Mouse (Mus musculus): ENCODE data around the gene Dgka.
"Not testable (repeated sequence)": the region's sequence is repeated elsewhere in the genome, so short reads cannot be mapped to it uniquely, and the experiment has no call there.

Dgka gene

DNA sequence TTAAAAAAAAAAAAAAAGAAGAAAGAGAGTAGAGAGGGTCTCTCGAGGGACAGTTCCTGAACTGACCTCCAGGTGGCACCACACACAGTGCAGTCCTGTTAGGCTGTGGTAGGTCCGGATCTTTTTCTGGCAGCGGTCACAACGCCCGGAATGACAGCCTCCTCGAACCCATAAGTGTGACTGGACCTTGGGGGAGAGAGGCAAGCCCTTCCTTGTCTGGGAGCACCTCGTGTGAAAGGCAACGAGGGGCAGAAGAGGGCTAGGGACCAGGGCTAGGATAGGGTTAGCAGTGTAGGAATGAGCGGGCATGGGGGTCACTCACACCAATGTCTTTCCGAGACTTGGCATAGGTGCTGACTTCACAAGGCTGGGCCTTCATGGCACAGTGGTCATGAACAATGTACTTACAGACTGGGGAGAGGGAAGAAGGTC lies 13.6 kb downstream of the Dgka start:
- peak; percentile 90 to 92 for DNase-seq

DNA sequence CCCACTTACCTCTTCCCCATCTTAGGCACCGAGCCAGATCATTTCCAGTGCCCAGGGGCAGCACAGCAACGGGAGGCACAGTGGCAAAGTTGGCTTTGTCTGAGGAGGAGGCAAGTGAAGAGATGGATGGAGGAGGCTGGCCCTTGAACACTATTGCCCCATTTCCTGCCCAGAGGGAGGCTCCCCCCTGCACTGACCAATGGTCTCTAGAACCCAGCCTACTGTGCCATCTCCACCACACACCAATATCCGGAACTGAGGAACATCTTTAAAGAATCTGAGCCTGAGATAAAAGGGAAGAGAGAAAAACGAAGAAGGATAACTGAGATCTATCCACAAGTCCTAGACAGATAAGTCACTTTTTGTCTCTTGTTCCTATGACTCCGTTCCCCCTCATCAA lies 16.6 kb downstream of the Dgka start:
- DNase-seq, result no peak

DNA sequence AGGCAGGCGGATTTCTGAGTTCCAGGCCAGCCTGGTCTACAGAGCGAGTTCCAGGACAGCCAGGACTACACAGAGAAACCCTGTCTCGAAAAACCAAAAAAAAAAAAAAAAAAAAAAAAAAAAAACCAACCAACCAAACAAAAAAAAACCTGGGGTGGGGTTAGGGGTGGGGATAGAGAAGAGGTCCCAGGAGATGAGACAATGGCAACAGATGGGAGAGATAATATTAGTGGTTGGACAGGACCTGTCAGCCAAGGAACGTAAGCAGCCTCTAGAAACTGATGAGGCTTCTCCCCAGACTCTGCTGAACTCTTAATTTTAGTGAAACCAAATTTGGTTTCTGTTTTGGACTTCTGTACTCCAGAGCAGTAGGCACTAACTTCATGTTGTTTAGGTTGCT lies 19.2 kb downstream of the Dgka start:
- DNase-seq, result not testable (repeated sequence)

GRCm38 (mm10) chr10:128715559-128716537 lies 28.8 kb downstream of the Dgka start:
- no peak for DNase-seq

- DNase-seq, result not testable (repeated sequence)
Measured at GRCm38 (mm10) chr10:128711318-128711717, 33.3 kb downstream of the Dgka start.

- peak; percentile 26 to 35 for DNase-seq
Measured at GRCm38 (mm10) chr10:128705317-128705693, 39.4 kb downstream of the Dgka start.

- peak; percentile 96 to 97 for DNase-seq
Measured at GRCm38 (mm10) chr10:128704491-128705316, 40.0 kb downstream of the Dgka start, which contains the start of gene Cdk2. Gene Cdk2, minus strand, starts transcription at chr10:128705031.

- DNase-seq, result no peak
Measured at GRCm38 (mm10) chr10:128703895-128704294, 40.8 kb downstream of the Dgka start, which contains the start of gene Pmel. Gene Pmel, plus strand, starts transcription at chr10:128704195.

- DNase-seq, result no peak
Measured at GRCm38 (mm10) chr10:128702328-128703007, 42.2 kb downstream of the Dgka start.

- DNase-seq, result no peak
Measured at GRCm38 (mm10) chr10:128700712-128701111, 43.9 kb downstream of the Dgka start.

DNA sequence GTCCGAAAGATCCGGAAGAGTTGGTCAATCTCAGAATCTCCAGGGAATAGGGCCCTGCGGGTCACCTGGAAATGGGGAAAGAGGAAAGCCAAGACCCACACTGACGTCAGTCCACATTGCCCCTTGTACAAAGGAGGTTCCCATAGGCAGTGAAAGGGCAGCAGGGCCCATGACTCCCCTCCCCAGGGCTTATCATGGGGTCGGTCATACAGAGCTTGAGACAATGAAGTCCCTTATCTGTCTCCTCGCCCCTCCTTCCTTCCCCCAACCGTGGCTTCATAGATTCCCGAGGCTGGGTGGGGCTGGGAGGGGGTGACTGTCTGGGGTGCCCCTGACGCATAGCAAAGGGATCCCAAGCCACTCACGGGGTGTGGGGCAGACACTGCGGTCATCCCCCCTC lies 45.0 kb downstream of the Dgka start:
- no peak for DNase-seq

- DNase-seq, result peak in 1 of 2 experiments; percentile 29
Measured at GRCm38 (mm10) chr10:128699006-128699405, 45.6 kb downstream of the Dgka start.

- DNase-seq, result no peak
Measured at GRCm38 (mm10) chr10:128697072-128697725, 47.5 kb downstream of the Dgka start.

- peak; percentile 98 to 99 for DNase-seq
Measured at GRCm38 (mm10) chr10:128695992-128696807, 48.5 kb downstream of the Dgka start, which contains the start of gene Rab5b. Gene Rab5b, minus strand, starts transcription at chr10:128696264.

DNA sequence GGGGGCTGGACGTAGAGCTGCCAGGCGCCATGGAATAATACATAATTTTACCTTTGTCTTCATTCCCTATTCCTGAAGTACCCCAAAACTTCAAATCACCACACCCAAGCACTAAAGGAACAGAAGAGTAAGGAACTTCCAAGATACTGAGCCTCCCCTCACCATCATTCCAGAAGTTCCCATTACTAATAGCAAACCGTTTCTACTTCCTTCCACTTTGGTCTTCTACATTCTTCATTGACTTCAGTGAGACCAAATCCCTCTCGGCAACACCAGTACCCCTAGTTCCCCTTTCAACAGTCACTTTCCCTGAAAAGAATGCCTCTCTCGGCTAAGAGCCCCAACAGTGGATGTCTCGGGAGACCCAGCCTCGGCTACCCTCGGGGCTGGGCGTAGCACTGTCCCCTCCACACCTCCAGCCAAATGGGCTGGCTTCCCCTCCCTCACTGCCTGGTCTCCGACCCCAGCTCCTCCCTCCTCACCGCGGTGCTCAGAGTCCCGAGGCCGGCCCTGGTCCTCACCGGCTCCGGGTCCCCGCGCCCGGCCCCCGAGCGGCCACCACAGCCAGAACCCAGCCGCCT lies 49.2 kb downstream of the Dgka start:
- DNase-seq, result no peak

DNA sequence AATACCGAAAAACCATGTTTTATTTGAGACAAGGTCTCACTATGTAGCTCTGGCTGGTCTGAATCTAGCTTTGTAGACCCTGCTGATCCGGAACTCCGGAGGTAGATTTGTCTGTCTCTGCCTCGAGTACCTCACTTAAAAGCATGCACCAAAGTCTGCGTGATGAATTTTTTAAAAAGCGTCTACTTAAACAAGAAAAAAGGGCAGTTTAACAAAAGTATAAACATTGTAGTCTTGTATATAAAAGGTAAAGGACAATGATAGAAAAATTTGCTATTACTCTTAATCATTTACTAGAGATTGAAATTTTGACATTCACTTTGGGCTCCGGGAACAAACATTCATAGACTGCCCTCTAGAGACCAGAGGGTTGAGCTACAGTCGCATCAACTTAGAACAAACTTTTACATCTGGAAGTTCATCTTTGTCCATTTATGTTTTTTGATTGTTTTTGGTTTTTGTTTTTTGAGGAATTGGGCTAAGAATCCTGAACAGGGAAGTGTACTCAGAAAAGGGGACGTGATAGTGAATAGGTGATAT lies 70.1 kb downstream of the Dgka start:
- peak; percentile 38 to 59 for DNase-seq

DNA sequence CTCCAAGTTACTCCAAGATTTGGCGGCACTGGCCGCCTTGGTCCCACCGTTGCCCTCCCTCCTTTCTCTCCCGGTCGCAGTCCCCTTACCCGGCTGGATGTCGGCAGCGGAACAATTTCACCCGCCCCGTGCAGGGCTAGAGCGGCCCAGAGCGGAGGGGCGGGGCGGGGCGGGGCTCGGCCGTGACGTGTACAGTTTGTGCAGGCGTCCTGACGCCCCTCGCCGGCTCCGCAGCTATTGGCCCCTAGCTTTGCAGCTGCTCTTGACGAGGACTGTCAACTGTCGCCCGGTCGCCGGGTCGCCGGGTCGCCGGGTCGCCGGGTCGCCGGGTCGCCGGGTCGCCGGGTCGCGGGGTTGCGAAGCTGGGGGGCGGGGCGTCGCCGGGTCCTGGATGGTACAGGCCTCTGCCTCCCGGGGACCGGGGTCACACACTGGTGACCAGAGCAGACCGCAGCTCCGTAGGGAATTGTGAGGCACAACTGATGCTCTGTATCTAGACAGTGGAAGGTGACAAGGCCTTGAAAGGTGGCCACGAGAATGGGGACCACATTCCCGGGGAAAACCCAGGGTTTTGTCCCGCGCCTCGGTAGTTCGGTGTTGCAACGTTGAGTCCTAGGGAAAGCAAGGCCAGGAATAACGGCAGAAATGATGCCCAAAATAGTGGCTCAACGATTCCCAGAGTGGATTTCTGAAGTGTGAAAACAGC lies 70.7 kb downstream of the Dgka start, which contains the start of gene Suox:
Suox (minus strand) TSS at position 311 of the 706 bp plus-strand sequence.
- peak; percentile 91 to 94 for DNase-seq

DNA sequence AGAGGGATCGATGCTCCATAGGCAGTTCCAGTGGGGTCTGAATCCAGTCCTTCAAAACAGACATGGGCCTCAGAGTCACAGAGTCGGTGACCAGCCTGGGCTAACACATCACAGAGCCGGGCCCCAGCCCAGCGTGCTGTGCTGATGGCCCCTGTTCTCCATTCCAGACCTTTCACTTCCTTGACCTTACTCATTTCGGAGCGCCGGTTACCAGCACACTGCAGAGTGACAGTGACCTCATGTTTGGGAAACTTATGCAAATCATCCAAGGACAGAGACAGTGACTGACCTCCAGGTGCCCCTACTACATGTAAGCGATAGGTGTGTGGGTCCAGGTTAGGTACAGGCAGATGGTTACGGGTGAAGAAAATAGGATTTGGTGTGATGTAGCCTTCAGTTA lies 73.5 kb downstream of the Dgka start:
- no peak for DNase-seq

Data from cerebellum, postnatal 10 days (tissue).